Mouse (Mus musculus): ENCODE measurements around the gene Frmd6.

- no peak for TF ChIP-seq POLR2A (IDR thresholded peaks at IDR 0.05; ENCODE audit: insufficient read length, low read depth)
- TF ChIP-seq TCF12 (IDR thresholded peaks at IDR 0.05; ENCODE audit: insufficient read depth, poor library complexity, severe bottlenecking), result peak; percentile 1
- no peak for TF ChIP-seq USF1 (IDR thresholded peaks at IDR 0.05; ENCODE audit: low read depth)
- no peak for TF ChIP-seq CEBPB (IDR thresholded peaks at IDR 0.05; ENCODE audit: insufficient read depth, poor library complexity, severe bottlenecking)
- no peak for TF ChIP-seq MAX (IDR thresholded peaks at IDR 0.05; ENCODE audit: low read depth)
- no peak for TF ChIP-seq POLR2AphosphoS2 (IDR thresholded peaks at IDR 0.05; ENCODE audit: insufficient read length, low read depth)
- TF ChIP-seq E2F4 (IDR thresholded peaks at IDR 0.05; ENCODE audit: insufficient read depth), result no peak
- TF ChIP-seq MYOG (IDR thresholded peaks at IDR 0.05; ENCODE audit: control insufficient read depth in 1 of 3, insufficient read depth in 1 of 3, insufficient read length in 2 of 3, low read depth in 2 of 3), result peak in 1 of 3 experiments; percentile 75
- TF ChIP-seq REST (IDR thresholded peaks at IDR 0.05; ENCODE audit: insufficient read depth, insufficient read length), result no peak
- no peak for TF ChIP-seq SRF (IDR thresholded peaks at IDR 0.05; ENCODE audit: control insufficient read depth, insufficient read length, low read depth)
- TF ChIP-seq TCF3 (IDR thresholded peaks at IDR 0.05; ENCODE audit: insufficient read length, low read depth), result no peak
- no peak for TF ChIP-seq MYOD1 (IDR thresholded peaks at IDR 0.05; ENCODE audit: control insufficient read depth in 1 of 3, insufficient read length in 2 of 3, low read depth in 2 of 3)
Measured at GRCm38 (mm10) chr12:70812822-70813465, 12.4 kb upstream of the Frmd6 start.
